Mouse (Mus musculus): ENCODE data around the gene Med10.
A peak's percentile ranks its signal among the peaks of the same experiment; 100 is the strongest.

Gene Med10

DNA sequence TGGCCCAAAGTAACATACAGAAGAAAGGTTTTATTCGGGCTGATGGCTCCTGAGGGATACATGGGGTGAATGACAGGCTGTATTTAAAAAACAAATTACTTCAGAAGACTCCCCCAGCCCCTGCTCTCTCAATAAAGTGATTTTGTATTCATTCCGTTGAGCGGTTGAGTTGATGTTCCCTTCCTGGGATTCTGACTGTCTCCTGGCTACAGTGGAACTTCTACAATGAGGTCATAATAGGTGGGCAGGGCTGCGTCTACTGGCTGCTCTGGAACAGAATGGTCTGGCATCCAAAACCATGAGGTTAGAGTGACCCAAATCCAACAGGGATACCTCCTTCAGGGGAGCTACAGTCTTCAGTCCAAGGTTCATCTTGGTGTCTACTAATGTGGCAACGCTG, at the start of gene Med10:
Med10 (plus strand) TSS at position 301 of the 400 bp plus-strand sequence.
- DNase-seq: no peak

DNA sequence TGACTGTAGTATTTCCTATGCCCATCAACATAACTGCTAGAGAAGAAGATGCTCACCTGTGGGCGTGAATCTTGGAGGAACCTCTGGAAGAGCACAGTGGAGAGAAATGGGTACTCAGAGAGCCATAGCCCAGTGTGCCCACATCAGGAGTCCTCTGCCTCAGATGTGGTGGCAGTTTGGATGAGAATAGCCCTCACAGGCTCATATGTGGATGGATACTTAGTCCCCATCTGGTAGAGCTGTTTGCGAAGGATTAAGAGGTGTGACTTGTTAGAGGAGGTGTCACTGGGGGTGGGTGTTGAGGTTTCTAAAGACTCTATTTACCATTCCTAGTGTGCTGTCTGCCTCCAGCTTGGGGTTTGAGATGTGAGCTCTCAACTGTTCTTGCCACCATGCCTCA, 49.3 kb upstream of the Med10 start:
- no peak for DNase-seq

DNA sequence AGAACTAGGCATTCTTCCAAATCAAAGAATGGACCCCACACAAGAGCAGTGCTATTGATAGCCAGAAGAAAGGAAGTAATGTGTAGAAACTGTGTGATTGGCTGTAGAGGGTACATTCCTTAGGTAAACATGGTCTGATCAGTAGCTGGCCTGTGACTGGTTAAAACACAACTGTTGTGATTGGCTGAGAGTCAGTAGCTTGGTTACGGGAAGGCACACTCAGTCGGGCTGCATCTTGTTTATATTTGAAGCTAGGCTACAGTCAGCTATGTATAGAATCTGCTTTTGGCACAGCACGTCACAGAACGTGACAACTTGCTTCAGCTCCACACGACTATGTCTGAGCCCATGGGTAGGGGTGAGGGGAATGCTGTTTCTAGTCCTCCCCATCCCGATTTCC, 43.2 kb upstream of the Med10 start:
- DNase-seq: no peak

DNA sequence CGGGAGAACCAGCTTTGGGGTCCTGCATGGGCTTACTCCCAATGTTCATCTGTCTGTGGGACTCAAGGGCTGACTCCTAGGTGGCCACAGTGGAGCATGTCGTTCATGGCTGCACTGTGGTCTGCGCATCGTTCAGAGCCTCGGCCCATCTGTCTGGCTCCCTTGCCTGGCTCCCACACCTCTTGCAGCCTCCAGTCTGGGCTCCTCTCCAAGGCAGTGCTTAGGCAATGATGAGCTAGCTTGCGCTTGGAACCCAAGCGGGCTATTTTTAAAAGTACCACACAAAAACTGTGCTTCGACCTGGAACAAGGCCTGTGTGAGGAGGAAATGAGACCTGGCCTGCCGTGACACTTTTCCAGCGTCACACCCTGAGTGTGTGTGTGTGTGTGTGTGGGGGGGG, 40.8 kb upstream of the Med10 start:
- DNase-seq: peak; percentile 74

DNA sequence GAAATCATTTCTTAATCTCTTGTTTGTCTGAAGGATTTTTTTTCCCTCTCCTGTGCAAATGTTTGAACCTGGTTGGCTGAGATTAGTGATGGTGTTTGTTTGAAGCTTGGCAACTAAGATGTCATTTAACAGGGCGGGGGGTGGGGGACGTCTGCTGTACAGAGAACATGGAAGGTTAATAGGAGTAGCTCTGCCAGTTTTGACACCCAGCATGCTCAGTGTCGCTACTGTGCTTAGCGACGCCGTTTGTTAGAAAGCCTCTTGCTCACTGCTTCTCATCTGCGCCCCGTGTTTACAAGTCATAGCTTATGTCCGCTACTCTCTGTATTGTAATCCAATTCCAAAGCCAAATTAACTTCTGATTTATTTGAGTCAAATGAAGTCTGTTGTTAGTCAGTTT, 37.5 kb upstream of the Med10 start:
- DNase-seq: no peak

DNA sequence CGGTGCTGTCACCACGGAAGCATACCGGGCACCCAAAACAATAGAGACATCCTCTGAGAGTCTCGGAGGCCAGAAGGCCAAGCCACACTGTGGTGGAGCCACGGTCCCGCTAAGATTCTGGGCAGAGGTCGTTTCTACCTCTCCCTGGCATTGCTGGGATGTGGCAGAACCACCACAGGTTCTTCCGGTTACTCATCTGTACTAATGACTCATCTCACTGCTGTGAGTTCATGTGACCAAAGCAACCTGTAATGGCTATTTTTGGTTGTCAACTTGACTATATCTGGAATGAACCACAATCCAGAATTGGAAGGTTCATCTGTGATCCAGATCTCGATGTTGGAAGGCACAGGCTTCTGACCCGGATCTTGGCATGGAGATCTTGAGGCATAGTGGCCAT, 34.0 kb upstream of the Med10 start:
- DNase-seq: no peak

DNA sequence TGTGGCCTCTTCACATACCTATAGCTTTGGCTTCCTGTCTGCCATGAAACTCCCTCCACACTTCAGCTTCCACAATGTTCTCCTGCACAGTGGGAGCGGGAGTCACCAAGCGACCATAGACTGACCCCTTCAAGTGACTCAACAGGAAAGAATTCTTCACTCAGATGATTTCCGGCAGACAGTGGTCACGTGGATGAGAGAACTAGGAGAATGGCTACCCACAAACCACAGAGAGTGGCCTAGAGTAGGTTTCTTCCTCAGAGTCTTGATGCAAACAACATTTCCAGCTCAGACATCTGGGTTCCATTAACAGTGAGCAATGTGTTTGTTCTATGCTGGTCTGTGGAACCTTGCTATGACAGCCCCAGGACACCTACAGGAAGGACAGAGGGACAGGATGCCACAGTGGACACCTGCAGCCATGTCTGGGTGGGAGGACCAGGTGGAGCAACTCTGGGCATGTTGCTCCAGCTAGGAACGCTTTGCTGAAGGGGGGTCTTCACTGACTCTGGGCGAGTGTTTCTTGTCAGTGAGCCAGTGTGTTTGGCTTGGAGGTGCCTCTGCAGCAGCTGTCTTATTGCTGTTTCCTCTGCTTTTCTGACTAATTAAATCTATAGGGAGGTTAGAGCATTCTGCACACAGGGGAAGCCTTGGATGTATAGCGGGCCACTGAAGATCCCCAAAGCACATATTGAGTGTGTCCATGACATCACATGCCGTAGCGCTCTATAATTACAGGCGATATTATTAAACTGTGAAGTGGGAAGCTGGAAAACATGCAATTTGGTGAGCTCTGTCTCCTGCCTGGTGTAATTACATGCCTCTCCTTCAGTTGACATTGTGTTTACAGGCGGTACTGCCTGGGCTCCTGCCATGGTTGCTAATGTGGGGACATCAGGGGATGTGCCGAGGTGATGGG, 31.4 kb upstream of the Med10 start:
- DNase-seq: no peak

DNA sequence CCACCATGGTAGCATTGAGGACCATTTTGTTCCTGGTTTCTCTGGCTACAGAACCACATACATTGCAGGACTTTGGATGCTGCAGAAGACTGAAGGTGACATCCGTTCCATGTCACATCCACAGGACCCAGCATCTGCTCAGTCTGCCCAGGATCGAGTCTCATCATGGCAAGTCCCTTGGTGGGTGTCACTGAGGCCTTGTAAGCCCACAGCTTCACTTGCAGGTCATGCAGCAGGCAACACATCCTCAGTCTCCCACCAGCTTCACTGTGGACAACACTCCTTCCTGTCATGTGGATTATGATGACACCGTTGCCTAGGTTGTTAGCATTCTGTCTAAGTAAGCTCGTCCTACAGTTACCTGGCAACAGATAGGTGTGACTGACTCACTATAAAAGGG, 29.8 kb upstream of the Med10 start:
- no peak for DNase-seq

DNA sequence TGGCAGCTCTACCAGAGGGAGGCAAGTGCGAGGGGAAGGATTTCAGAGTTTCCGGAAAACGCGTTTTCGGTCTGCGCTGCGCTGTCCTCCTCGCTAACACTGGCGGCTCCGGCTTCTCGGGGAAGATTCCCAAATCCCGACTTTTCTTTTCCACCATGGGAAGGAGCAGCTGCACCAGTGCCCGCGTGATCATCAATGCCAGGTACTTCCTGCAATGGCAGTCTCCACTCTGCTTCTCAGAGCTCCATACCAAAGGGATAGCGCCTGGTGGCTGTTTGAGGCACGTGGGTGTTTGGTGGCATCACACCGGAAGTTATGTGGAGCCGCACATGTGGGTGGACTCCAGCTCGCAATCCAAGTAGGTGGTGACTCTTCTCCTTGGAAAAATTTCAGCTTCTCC, 24.0 kb upstream of the Med10 start:
- DNase-seq: peak; percentile 28

DNA sequence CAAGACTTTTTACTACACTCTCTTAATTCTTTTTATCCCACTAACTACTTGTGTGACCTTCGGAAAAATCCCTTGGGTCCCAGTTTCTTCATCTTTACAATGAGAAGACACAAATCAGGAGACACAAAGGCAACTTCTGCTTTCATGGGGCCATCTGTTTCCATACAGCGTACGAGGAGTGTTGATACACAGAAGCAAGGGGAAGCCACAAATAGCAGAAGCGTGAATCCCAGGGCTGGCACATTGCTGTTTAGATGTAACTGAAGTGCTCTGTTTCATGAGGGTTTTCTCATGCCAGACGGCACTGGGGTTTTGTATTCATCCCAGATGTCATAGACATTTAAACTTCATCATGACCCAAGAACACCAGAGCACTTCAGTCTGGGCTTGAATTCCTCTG, 13.5 kb upstream of the Med10 start:
- DNase-seq: no peak

DNA sequence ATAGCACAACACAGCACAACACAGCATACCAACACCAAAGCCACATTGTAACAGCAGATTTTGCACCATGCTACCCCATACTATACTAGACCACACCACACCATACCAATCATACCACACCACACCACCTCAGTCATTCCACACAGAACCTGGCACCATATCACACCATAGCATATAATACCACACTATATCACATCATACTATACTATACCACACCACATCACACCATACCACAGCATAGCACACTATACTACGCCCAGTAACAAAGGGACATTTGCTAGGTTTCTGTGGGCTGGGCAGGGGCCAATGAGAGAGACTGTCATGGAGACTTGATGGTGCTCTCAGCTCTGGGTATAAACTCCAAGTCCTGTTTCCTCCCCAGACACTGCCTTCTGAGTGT, 10.4 kb upstream of the Med10 start:
- no peak for DNase-seq

DNA sequence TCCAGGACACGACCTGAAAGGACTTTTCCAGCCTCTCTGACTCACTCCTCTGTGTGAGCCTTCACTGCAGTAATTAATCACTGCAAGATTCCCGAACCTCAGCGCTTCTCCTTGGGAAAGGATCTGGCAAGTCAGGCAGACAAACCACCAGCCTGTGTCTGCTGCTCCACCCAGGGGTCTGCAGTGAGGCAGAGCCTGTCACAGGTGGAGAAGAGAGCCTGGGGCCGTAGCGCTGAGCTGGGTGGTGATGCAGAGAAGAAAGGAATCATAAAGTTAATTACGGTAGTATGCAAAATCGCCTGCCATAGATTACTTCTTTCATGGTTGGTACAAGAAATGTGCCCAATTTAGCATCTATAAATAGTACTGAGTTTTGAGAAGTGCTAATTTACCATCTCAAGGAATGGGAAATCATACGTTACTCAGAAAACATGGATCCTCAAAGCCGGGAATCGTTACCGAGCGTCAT, 9.6 kb upstream of the Med10 start:
- peak; percentile 28 for DNase-seq

DNA sequence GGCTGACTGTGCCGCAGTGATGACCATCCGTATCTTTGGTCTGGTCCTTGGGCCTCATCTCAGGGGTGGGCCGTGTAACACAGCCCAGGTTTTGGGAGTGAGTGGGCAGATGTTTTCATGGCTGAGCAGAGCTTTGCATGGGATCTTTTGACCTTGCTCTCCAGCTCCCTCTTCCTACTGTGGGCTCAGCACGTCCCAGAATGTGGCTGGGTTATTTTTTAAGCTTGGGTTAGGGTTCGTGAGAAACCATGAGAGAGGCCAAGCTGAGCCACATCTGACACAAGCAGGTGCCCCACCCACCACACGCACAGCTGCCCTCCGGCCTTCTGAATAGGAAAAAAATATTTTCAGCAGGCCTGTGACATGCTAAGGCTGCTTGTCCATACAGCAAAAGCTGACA, 7.4 kb upstream of the Med10 start:
- no peak for DNase-seq

DNA sequence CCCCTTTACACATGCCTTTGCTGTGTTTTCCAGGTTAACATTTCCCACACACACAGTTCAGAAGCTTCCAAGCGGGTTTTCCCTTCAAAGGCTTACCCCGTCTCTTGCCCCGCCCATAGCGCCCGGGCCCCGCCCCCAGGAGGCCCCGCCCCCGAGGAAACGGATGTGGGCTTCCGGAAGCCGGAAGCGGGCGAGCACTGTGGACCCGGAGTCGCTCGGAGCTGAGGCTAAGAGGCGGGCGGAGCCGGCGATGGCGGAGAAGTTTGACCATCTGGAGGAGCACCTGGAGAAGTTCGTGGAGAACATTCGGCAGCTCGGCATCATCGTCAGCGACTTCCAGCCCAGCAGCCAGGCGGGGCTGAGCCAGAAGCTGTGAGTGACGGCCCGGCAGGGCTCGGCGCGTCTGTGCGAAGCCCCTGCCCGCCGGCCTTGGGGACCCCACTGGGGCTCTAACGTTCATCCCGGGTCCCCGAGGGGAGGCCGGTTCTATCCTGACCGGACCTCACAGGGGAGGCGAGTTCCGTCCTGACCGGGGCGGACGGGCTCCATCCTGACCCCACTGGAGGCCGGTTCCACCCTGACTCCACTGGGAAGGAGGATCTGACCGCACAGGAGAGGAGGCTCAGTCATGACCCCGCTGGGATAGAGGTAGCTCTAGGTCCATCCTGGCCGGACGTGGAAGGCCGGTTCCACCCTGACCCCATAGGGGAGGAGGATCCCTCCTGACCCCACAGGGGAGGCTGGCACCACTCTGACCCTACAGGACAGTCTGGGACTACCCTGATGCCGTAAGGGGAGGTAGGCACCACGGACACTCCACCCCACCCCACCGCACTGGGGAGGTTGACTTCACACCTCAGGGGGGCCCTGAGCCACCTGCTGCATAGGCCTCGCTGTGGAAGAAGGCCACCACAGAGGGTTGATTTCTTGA, 7.8 kb downstream of the Med10 start:
- peak; percentile 89 for DNase-seq

DNA sequence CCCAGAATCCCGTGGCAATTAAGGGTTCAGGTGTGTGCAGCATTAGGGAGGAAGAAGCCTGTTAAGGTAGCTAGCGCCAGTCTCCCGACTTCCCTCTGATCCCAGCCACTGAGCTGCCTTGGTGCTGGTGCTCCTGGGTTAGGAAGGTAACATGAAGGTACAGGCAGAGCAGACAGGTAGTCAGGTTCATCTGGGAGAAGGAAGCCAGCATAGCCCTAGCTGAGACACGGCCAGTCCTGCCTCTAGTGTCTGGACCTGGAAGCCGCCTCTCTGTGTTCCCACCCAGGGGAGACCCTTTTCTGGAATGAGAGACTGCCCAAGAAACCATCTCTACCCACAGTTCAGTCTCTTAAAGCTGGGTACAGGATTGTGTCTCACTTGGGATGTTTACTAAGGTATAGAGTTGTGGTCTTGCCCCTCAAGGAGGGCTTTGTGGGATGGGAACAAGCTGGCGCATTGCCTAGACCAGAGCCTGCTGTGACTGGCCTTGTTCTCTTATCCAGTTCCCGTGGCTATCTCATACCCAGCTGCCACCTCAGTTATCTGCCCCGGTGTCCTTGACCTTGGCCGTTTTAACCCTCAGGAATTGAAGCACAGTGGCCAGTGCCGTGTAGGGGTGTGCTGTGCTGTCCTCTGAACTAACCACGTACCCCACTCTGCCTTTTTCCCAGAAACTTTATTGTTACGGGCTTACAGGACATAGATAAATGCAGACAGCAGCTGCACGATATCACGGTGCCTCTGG, 8.9 kb downstream of the Med10 start:
- no peak for DNase-seq

DNA sequence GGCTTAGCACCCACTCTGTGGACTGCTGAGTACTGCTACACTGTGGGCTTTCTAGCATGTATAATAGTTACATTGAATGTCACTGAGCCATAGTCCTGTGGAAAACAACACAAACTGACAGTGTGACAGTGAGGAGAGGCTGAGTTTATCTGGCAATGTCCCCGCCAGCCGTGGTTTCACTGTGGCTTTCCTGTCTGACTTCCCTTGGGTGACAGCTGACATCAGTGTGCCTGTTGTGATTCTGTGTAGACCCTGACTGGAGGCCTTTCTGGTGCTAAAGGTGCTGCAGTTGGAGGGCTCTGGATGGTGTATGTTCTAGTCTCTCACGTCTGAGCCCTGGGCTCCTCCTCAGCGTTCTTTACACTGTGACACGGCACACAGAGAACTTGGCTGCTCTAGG, 11.7 kb downstream of the Med10 start:
- no peak for DNase-seq

DNA sequence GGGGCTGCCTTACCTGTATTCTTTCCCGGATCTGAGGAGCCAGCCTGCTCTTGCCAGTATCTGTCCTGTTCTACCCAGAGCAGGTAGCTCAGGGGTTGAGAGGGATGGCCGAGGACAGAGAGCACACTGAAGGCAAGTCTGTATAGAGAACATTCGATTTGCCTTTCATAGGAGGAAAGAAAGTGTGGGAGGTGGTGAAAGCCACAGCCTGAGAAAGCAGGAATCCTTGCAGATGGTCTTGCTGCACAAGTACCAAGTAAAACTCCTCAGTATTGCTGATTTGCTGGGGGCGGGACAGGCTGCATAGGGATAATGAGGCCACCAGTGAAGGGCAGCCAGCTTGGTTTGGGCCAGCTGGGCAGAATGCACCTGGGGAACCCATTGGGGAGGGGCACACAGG, 16.1 kb downstream of the Med10 start:
- DNase-seq: no peak

DNA sequence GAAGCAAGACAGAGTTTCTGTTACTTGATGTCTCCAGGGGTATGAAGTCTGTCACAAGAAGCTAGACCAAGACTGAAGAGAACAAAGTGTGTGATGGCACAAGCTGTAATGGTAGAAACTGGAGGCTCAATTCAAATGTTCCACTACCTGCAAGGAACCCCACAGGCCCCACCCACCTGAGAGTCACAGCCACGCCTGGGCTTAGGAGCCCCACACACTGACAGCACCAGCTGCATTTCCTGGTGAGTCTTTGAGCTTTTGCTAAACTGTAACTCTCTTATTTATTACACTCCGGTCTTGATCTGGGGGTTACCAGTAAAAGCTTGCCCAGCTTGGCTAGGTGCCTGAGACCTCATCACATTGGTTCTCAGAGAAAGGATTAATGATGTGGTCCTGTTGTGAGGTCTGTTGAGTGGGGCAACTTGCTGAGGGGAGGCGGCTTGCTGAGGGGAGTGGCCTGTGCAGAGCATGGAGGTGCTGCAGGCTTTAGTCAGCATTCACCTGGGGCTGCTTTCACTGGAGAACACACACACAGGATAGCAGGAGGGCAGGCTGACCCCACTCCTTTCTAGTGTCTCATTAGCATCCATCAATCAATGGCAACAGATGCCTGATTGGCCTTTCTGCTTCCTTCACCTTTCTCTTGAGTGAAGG, 19.1 kb downstream of the Med10 start:
- DNase-seq: no peak

DNA sequence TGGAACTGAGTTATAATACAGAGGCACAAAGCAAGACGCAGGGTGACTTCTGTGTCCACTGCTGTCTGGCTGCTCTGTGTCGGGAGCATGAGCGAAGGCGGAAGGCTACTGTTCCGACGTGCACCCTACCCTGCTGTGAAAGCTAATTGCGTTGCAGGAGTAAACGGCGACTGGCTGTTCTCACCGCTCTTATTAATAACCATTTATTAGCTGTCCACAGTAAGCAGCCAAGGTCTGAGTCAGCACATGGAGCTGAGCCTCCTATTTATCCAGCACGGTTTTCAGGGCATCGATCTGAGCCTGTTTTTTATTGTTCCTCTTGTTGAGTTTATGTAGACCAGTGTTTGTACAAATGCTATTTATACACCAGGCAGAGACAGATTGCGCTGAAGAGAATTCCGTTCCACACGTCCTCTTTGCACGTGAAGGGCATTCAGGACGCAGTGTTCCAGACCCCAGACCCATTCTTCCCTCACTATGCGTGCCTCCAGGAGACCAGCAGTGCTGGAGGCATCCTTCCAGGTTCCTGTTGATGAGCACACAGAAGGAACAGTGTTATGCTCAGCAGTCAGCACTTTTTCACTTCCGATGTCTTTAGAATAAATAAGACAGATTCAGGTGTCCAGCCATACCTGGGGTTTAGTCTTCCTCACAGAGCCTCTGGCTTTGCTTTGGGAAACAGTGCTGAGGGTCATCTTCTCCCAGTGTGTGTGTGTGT, 21.9 kb downstream of the Med10 start:
- no peak for DNase-seq

DNA sequence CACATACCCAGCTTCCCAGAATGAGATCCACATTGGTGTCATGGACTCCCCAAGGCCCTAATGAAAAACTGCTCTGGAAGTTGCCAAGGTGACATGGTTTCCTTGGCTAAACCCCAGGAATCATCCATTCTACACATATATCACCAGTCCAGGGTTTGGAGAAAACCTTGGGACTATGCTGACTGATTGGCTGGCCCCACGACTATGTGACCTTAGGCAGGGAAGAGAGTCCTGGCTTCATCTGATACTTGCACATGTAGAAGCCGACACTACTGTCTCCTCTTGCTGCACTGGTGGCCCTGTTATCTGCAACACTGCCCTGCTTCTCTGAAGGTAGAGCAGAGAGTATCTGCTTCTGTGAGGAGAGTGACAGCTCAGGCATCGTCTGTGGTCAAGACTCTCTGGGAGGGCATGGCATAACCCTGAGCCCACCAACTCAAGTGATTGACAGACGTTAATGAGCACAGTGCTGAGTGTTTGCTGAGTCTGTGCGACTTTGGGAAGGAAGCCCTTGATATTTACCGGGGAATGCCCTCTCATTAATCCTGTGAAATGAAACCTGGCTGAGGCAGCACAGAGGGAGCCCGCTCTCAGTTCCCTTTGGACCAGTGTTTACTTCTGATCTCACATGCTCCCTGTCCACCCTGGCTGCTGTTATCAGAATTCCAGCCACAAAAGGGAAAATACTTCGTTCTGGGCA, 23.4 kb downstream of the Med10 start:
- DNase-seq: no peak

DNA sequence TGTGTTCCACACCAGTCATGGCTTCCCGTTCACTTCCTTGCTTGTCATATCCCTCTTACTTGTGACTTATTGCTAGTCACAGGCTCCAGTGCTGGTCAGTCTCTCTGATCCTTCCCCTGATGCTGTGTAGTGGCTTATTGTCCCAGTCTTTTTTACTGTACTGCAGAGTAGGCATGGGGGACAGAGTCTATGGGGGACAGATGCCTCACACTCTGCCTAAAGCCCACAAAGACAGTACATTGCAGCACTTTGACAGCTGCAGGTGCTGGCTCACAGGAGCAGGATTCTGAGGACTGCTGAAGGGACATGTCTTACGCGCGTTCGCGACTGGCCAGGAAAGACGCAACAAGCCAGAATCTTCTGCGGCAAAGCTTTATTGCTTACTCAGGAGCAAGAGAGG, 28.4 kb downstream of the Med10 start:
- no peak for DNase-seq

All from right cerebral cortex, postnatal 4 days (tissue).